20 mouse cellular contexts compared by ENCODE assay signal in the genomic region with DNA sequence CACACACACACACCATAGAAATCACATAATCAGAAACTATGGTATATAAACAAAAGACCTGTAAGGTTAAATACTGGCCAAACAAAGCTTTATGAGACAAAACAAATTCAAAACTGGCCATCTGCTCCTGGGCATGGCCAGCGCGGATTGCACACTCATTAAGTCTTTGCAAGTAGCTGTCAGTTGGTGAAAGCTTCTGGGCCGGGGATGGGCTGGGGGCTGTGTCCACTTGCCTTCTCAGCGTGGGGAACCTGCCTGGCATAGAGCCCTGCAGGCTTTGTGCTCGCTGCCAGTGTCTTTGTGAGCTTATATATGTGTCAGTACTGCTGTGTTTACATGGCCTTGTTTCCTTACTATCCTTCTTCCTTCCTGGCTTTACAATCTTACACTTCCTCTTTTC.
DNase-seq lines count a peak whose midpoint lies in the region; ATAC-seq lines count a peak whose summit lies in the region.
"Had no signal": no experiment of that assay in that cellular context is flagged by ENCODE, and none has a peak within 500 bp of the region (broad histone marks: within the 10 kb centered on the region; RNA-seq: fewer than 3 reads in every experiment).

No protein-coding gene starts in this region.

- no peaks in the 10 kb centered on the region for H3K36me3 ChIP-seq in forebrain, embryonic 11.5 days (ENCODE audit: control insufficient read depth, insufficient read depth, low read length)
- H3K36me3 ChIP-seq in forebrain, embryonic 12.5 days (replicated peaks): no peaks in the 10 kb centered on the region
- H3K36me3 ChIP-seq in neural tube, embryonic 13.5 days: 0 out of 2 replicates have a peak, but pooled peaks cover 2% of the 10 kb centered on the region
- no peaks in the 10 kb centered on the region for H3K36me3 ChIP-seq in neural tube, embryonic 15.5 days
- H3K36me3 ChIP-seq in hindbrain, embryonic 16.5 days (ENCODE audit: control insufficient read depth, insufficient read depth, low read length): no peaks in the 10 kb centered on the region
- H3K36me3 ChIP-seq: embryonic facial prominence, embryonic 15.5 days; forebrain, embryonic 10.5 days; heart, embryonic 12.5 days; intestine, embryonic 15.5 days had no signal

- H3K4me2 ChIP-seq in forebrain, embryonic 11.5 days (ENCODE audit: low read depth, low read length, severe bottlenecking): no peak overlapping the region
- no peak overlapping the region for H3K4me2 ChIP-seq in forebrain, embryonic 12.5 days
- H3K4me2 ChIP-seq in neural tube, embryonic 13.5 days: no peak overlapping the region
- H3K4me2 ChIP-seq in neural tube, embryonic 15.5 days: no peak overlapping the region
- no peak overlapping the region for H3K4me2 ChIP-seq in hindbrain, embryonic 16.5 days (ENCODE audit: low read length)
- H3K4me2 ChIP-seq: embryonic facial prominence, embryonic 15.5 days; heart, embryonic 12.5 days; intestine, embryonic 15.5 days; kidney, embryonic 15.5 days; liver, embryonic 12.5 days had no signal

- peak; percentile 53 for DNase-seq in forebrain, embryonic 11.5 days (ENCODE audit: low spot score)
- DNase-seq in retina, postnatal 1 day: peak; percentile 77
- no peak for DNase-seq in spleen, adult 12 weeks (ENCODE audit: low spot score)
- DNase-seq in gastrocnemius, adult 8-10 months (ENCODE audit: low spot score in 2 of 2): no peak
- DNase-seq: adrenal gland, postnatal 36 days; B cell, adult 2 months; thymus, postnatal 25 days had no signal

- no peak for ATAC-seq in forebrain, embryonic 11.5 days (replicated peaks; ENCODE audit: low FRiP score)
- no peak for ATAC-seq in forebrain, embryonic 12.5 days (ENCODE audit: low FRiP score)
- ATAC-seq in neural tube, embryonic 13.5 days (ENCODE audit: low read depth): peak; percentile 53; the same call in 1 of the 2 replicates
- ATAC-seq in neural tube, embryonic 15.5 days (ENCODE audit: low FRiP score): no peak
- 0 out of 2 replicates have a peak, but pooled peaks have one; percentile 48 for ATAC-seq in hindbrain, embryonic 16.5 days
- ATAC-seq: activated CD4-positive, CD25-positive, alpha-beta regulatory T cell, adult 4 months; intestine, embryonic 15.5 days; liver, embryonic 12.5 days; lung, postnatal 0 days; Patski had no signal

- no peak overlapping the region for H3K9ac ChIP-seq in forebrain, embryonic 11.5 days (ENCODE audit: low read length)
- H3K9ac ChIP-seq in forebrain, embryonic 12.5 days: no peak overlapping the region
- no peak overlapping the region for H3K9ac ChIP-seq in neural tube, embryonic 13.5 days
- H3K9ac ChIP-seq in neural tube, embryonic 15.5 days (replicated peaks): no peak overlapping the region
- no peak overlapping the region for H3K9ac ChIP-seq in hindbrain, embryonic 16.5 days (ENCODE audit: low read depth, low read length)
- H3K9ac ChIP-seq: embryonic facial prominence, embryonic 15.5 days; heart, embryonic 12.5 days; intestine, embryonic 15.5 days; kidney, embryonic 15.5 days; liver, embryonic 12.5 days had no signal

- no peaks in the 10 kb centered on the region for H3K27me3 ChIP-seq in forebrain, embryonic 11.5 days (ENCODE audit: control insufficient read depth, insufficient read depth, low read length)
- H3K27me3 ChIP-seq in forebrain, embryonic 12.5 days: no peaks in the 10 kb centered on the region
- H3K27me3 ChIP-seq in neural tube, embryonic 13.5 days: no peaks in the 10 kb centered on the region
- H3K27me3 ChIP-seq in neural tube, embryonic 15.5 days (replicated peaks): no peaks in the 10 kb centered on the region
- no peaks in the 10 kb centered on the region for H3K27me3 ChIP-seq in hindbrain, embryonic 16.5 days (replicated peaks; ENCODE audit: control insufficient read depth, insufficient read depth, low read length)
- H3K27me3 ChIP-seq: embryonic facial prominence, embryonic 15.5 days; heart, embryonic 12.5 days; intestine, embryonic 15.5 days; kidney, embryonic 15.5 days; liver, embryonic 12.5 days; Patski had no signal

- WGBS in forebrain, embryonic 11.5 days: 58% methylated on average over 5 of the region's 5 CpGs
- 38% methylated on average over 5 of the region's 5 CpGs for WGBS in forebrain, embryonic 12.5 days
- WGBS in neural tube, embryonic 13.5 days: 17% methylated on average over 5 of the region's 5 CpGs
- 14% methylated on average over 5 of the region's 5 CpGs for WGBS in neural tube, embryonic 15.5 days
- WGBS in hindbrain, embryonic 16.5 days: 21% methylated on average over 5 of the region's 5 CpGs

- no peaks in the 10 kb centered on the region for H3K4me1 ChIP-seq in forebrain, embryonic 11.5 days (replicated peaks; ENCODE audit: control insufficient read depth, insufficient read depth, low read length)
- peaks cover 4% of the 10 kb centered on the region; the same call in 1 of the 2 replicates for H3K4me1 ChIP-seq in forebrain, embryonic 12.5 days
- H3K4me1 ChIP-seq in neural tube, embryonic 13.5 days (replicated peaks): peaks cover 16% of the 10 kb centered on the region
- H3K4me1 ChIP-seq in neural tube, embryonic 15.5 days: no peaks in the 10 kb centered on the region
- H3K4me1 ChIP-seq in hindbrain, embryonic 16.5 days (ENCODE audit: control insufficient read depth, insufficient read depth, low read depth, low read length): no peaks in the 10 kb centered on the region
- H3K4me1 ChIP-seq: embryonic facial prominence, embryonic 15.5 days; forebrain, embryonic 10.5 days; heart, embryonic 12.5 days; intestine, embryonic 15.5 days; kidney, embryonic 15.5 days; liver, embryonic 12.5 days had no signal

- H3K9me3 ChIP-seq in forebrain, embryonic 11.5 days (ENCODE audit: control insufficient read depth, low read length): no peaks in the 10 kb centered on the region
- no peaks in the 10 kb centered on the region for H3K9me3 ChIP-seq in forebrain, embryonic 12.5 days
- H3K9me3 ChIP-seq in neural tube, embryonic 13.5 days: no peaks in the 10 kb centered on the region
- no peaks in the 10 kb centered on the region for H3K9me3 ChIP-seq in neural tube, embryonic 15.5 days (replicated peaks)
- H3K9me3 ChIP-seq in hindbrain, embryonic 16.5 days (ENCODE audit: control insufficient read depth, low read length): no peaks in the 10 kb centered on the region
- H3K9me3 ChIP-seq: embryonic facial prominence, embryonic 15.5 days; forebrain, embryonic 10.5 days; heart, embryonic 12.5 days; intestine, embryonic 15.5 days; kidney, embryonic 15.5 days; liver, embryonic 12.5 days had no signal

- H3K4me3 ChIP-seq in forebrain, embryonic 11.5 days (ENCODE audit: low read depth, low read length): no peak overlapping the region
- no peak overlapping the region for H3K4me3 ChIP-seq in forebrain, embryonic 12.5 days (replicated peaks)
- H3K4me3 ChIP-seq in neural tube, embryonic 13.5 days: no peak overlapping the region
- H3K4me3 ChIP-seq in neural tube, embryonic 15.5 days (replicated peaks): no peak overlapping the region
- no peak overlapping the region for H3K4me3 ChIP-seq in hindbrain, embryonic 16.5 days (ENCODE audit: low read length)
- H3K4me3 ChIP-seq: embryonic facial prominence, embryonic 15.5 days; forebrain, embryonic 10.5 days; heart, embryonic 12.5 days; intestine, embryonic 15.5 days; kidney, embryonic 15.5 days; liver, embryonic 12.5 days had no signal

- H3K27ac ChIP-seq in forebrain, embryonic 11.5 days (ENCODE audit: low read depth, low read length): no peak overlapping the region
- H3K27ac ChIP-seq in forebrain, embryonic 12.5 days: no peak overlapping the region
- no peak overlapping the region for H3K27ac ChIP-seq in neural tube, embryonic 13.5 days (replicated peaks)
- no peak overlapping the region for H3K27ac ChIP-seq in neural tube, embryonic 15.5 days (replicated peaks)
- H3K27ac ChIP-seq in hindbrain, embryonic 16.5 days (ENCODE audit: low read depth, low read length): no peak overlapping the region
- H3K27ac ChIP-seq: embryonic facial prominence, embryonic 15.5 days; forebrain, embryonic 10.5 days; intestine, embryonic 15.5 days; kidney, embryonic 15.5 days; liver, embryonic 12.5 days had no signal

Comparison
In these comparisons a context has a peak if more than half of its experiments do, and no peak if none do; other contexts are left out.
1. ATAC-seq: peak in neural tube, embryonic 13.5 days (single experiment) and hindbrain, embryonic 16.5 days (single experiment); none in forebrain, embryonic 11.5 days (single experiment), forebrain, embryonic 12.5 days (single experiment) and neural tube, embryonic 15.5 days (single experiment).
2. DNase-seq: peak in forebrain, embryonic 11.5 days (single experiment) and retina, postnatal 1 day (single experiment); none in spleen, adult 12 weeks (single experiment) and gastrocnemius, adult 8-10 months (0 of 2).